Mouse (Mus musculus) left cerebral cortex, postnatal 10 days (tissue): ENCODE measurements at regions not wholly inside any gene's neighbourhood (a gene's known extent, or its start where the extent isn't known, plus 50 kb on each side); places are given as distances from the start of the nearest gene placed in this dataset. TPM values are rescaled to one million over a fixed set of nuclear protein-coding genes. Genes with fewer than 3 reads are reported as not detected.
"Not testable (repeated sequence)": the region's sequence is repeated elsewhere in the genome, so short reads cannot be mapped to it uniquely, and the experiment has no call there.

ENCODE experiments used
- DNase-seq, 2 experiments: peaks; one replicate each; pipeline ENCODE4 v3.0.0; 2021 to 2022; ENCODE audit warnings: low spot score in 2 of 2, mixed read lengths in 1 of 2; ENCODE audit errors: extremely low spot score in 1 of 2
- intact Hi-C: fragments of 180-260 bp; cut with DNase I; formaldehyde crosslinking; loops from one replicate; pipeline ENCODE4 v1.15.1; 2025
- microRNA-seq: library from miRNA; unstranded; fragments of <30 nt; microRNA quantifications from one replicate; pipeline ENCODE4 v1.2.0, GENCODE M21; 2022

DNA sequence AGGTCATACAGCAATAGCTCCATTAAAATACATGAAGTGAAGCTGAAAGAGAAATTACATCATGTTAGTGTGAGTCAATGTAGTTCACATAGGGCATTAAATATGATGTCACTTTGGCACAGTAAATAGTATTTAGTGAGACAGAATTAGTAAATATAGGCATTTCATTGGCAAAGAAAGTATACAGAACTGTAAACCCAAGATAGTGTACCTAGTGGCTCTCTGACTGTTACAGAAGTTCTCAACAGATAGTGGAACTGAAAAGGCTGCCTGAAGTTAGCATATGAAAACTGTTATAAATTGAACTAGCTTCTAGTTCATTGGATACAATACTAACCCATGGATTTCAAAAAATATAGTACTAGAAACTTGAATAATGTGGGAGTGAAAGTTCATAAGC lies 1642.1 kb upstream of the Cdh6 start:
- no peak for DNase-seq
- intact Hi-C loops, result no loop called here

DNA sequence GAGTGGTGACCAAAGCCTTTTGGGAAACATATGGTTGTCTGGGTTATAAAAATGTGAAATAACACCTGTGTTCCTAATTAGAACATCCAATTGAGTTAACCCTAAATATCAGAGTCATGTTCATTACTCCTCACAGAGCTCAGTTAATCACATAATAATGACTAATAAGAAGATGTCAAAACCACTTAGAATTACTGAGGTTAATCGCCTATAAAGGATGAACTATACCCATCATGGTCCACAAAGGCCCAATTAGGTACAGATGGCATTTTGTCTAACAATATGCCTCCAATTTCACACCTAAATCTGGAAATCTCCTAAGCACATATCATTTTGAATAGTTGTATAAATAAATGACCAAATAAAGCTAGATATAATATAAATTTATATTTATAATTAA lies 1633.4 kb upstream of the Cdh6 start:
- no peak for DNase-seq
- intact Hi-C loops, result no loop called here

- DNase-seq, result no peak
- intact Hi-C loops, result no loop called here
Measured at GRCm38 (mm10) chr15:14795221-14795620, 1621.7 kb upstream of the Cdh6 start.

- no peak for DNase-seq
- intact Hi-C loops, result no loop called here
Measured at GRCm38 (mm10) chr15:14780727-14781126, 1607.3 kb upstream of the Cdh6 start.

DNA sequence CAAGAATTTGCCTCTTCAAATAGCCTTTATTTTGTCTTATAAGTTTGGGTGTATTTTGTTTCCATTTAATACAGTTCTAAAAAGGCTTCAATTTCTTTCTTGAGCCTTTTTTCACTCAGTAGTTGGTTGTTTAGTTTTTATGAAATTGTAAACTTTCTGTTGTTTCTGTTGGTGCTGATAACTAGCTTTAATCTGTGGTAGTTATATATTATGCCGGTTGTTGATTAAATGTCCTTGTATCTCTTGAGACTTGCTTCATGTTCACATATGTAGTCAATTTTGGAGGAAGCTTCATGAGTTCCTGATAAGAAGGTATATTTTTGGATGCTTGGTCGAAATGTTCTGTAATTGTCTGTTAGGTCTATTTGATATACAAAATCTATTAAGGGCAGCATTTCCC lies 1568.3 kb upstream of the Cdh6 start:
- no peak for DNase-seq
- intact Hi-C loops, result no loop called here

DNA sequence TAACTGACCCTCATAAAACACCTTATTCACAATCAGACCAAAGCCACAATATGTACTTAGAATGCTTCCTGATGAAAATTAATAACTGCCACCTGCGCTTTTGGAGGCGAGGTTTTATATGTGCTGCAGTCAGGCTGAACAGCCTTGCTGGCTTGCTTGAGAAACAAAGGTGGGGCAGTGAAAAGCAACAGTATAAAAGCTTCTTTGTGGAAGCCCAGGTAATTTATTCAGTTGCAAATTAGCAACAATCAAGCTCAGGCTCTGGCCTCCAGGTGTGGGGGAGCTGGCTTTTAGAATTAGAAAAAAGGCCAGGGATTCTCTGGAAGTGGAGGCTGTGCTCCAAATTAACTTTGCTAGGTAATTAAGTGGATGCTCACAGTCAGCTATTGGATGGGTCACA lies 1524.5 kb upstream of the Cdh6 start:
- DNase-seq, intact Hi-C loops: not testable (repeated sequence)

- DNase-seq, result no peak
- intact Hi-C loops, result no loop called here
Measured at GRCm38 (mm10) chr15:14696481-14696880, 1523.0 kb upstream of the Cdh6 start.

- intact Hi-C loops, result no loop called here
- no peak for DNase-seq
Measured at GRCm38 (mm10) chr15:14689141-14689540, 1515.7 kb upstream of the Cdh6 start.

GRCm38 (mm10) chr15:14642291-14642690 lies 1468.8 kb upstream of the Cdh6 start:
- DNase-seq, result no peak
- intact Hi-C loops, result no loop called here

DNA sequence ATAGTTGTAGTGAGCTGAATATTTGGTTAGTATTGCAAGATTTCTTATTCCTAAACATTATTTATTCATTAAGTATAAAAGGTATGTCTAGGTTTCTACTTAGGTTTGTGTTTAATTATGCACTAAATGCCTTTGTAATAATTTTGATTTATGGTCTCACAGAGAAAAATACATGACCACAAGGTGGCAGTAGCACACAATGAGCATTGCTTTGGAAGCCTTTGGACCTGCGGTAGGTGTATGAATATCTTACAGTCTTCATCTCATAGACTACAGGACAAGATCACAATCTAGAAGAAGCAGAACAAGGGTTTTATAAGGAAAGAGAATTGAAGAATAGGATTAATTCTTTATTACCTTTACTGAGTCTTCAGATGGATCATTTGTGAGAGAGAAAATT lies 1455.0 kb upstream of the Cdh6 start:
- intact Hi-C loops, result loop anchor here (5.0 kb wide), 1 partner anchor 594 kb away; no protein-coding TSS in a partner anchor
- peak in 1 of 2 experiments; percentile 16 for DNase-seq

DNA sequence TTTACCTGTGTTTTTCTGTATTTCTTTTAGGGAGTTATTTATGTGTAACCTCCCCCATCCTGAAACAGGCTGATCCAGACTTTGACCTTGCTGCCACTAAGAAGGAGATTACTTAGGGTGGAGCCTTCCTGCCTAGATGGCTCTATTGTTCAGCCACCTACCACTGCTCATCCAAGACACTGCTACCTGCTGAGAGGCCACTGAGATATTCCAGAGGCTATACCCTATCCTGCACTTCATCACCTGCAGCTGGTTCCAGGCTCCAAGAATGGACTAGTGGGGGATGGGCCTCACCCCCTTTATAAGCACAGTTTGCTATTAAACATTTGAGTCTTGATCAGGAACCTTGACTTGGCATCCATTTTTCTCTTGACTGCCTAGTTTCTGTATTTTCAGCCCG lies 1433.2 kb upstream of the Cdh6 start:
- no peak for DNase-seq
- intact Hi-C loops, result no loop called here

Small RNA genes lying in the stretch of these regions (microRNA-seq; reads per million reads assigned to microRNA genes)
- not detected for gene Gm24080
